ENCODE assay signal across 19 mouse cellular contexts in genomic region chr1:161868413-161868812, GRCm38 (mm10). TPM values are rescaled to one million over a fixed set of nuclear protein-coding genes. Genes with fewer than 3 reads are reported as not detected.
A peak's percentile ranks its signal among the peaks of the same experiment; 100 is the strongest.
DNase-seq lines count a peak whose midpoint lies in the region; ATAC-seq lines count a peak whose summit lies in the region.
"Had no signal": no experiment of that assay in that cellular context is flagged by ENCODE, and none has a peak within 500 bp of the region (broad histone marks: within the 10 kb centered on the region; RNA-seq: fewer than 3 reads in every experiment).

No protein-coding gene starts in this region.

- 0 out of 2 replicates have a peak overlapping the region, but pooled peaks have one; percentile 16 for H3K27ac ChIP-seq in heart, embryonic 12.5 days (ENCODE audit: poor library complexity, severe bottlenecking)
- H3K27ac ChIP-seq: embryonic facial prominence, embryonic 12.5 days; forebrain, embryonic 12.5 days; heart, adult 2 months; hindbrain, embryonic 15.5 days had no signal

- no peaks in the 10 kb centered on the region for H3K9me3 ChIP-seq in heart, embryonic 12.5 days (replicated peaks)
- H3K9me3 ChIP-seq: embryonic facial prominence, embryonic 12.5 days; forebrain, embryonic 12.5 days; hindbrain, embryonic 15.5 days had no signal

- H3K9ac ChIP-seq in heart, embryonic 12.5 days: no peak overlapping the region
- H3K9ac ChIP-seq: embryonic facial prominence, embryonic 12.5 days; forebrain, embryonic 12.5 days; hindbrain, embryonic 15.5 days had no signal

- H3K4me3 ChIP-seq in heart, embryonic 12.5 days: no peak overlapping the region
- H3K4me3 ChIP-seq: embryonic facial prominence, embryonic 12.5 days; forebrain, embryonic 12.5 days; heart, adult 2 months; hindbrain, embryonic 15.5 days had no signal

- H3K27me3 ChIP-seq in heart, embryonic 12.5 days (replicated peaks): no peaks in the 10 kb centered on the region
- H3K27me3 ChIP-seq: CH12.LX; embryonic facial prominence, embryonic 12.5 days; forebrain, embryonic 12.5 days; hindbrain, embryonic 15.5 days had no signal

- H3K36me3 ChIP-seq in heart, embryonic 12.5 days: no peaks in the 10 kb centered on the region
- H3K36me3 ChIP-seq: embryonic facial prominence, embryonic 12.5 days; forebrain, embryonic 12.5 days; hindbrain, embryonic 15.5 days had no signal

- peak; percentile 5 for DNase-seq in adrenal gland, postnatal 10 days
- no peak for DNase-seq in adrenal gland, adult 18-20 months (ENCODE audit: low spot score in 2 of 2)
- DNase-seq in heart, adult 11 months: no peak
- DNase-seq in testis, postnatal 14 days (ENCODE audit: low spot score): peak; percentile 47
- no peak for DNase-seq in testis, postnatal 10 days (ENCODE audit: low spot score)
- no peak for DNase-seq in right cerebral cortex, postnatal 4 days
- DNase-seq: cerebellum, adult 18-20 months; cerebellum, adult 9-11 months; cerebellum, postnatal 36 days; gastrocnemius, postnatal 10 days; heart, adult 2 months had no signal

- peaks cover 5% of the 10 kb centered on the region; the same call in 1 of the 2 replicates for H3K4me1 ChIP-seq in heart, embryonic 12.5 days (replicated peaks)
- H3K4me1 ChIP-seq: embryonic facial prominence, embryonic 12.5 days; forebrain, embryonic 12.5 days; hindbrain, embryonic 15.5 days had no signal

- H3K4me2 ChIP-seq in heart, embryonic 12.5 days: no peak overlapping the region
- H3K4me2 ChIP-seq: embryonic facial prominence, embryonic 12.5 days; forebrain, embryonic 12.5 days; heart, embryonic 11.5 days; hindbrain, embryonic 15.5 days had no signal

- ATAC-seq in heart, embryonic 12.5 days (ENCODE audit: insufficient number of reproducible peaks, low FRiP score): no peak
- ATAC-seq: forebrain, embryonic 16.5 days; intestine, embryonic 16.5 days had no signal

RNA-seq across cellular contexts. Expression of gene Suco, which starts 8.1 kb away (rescaled TPM):
- 10 to 100 TPM; 32.9 to 34.0 TPM for total RNA-seq in adrenal gland, postnatal 10 days (2021)
- 10 to 100 TPM; 39.1 to 44.6 TPM for total RNA-seq in adrenal gland, adult 18-20 months (2021)
- 26.2 and 28.2 TPM in 2 replicates for polyA plus RNA-seq in heart, embryonic 12.5 days (2016; fragmentation: Nextera tagmentation; extraction: Ambion mirVana)

Comparison
In these comparisons a context has a peak if more than half of its experiments do, and no peak if none do; other contexts are left out.
1. DNase-seq: peak in adrenal gland, postnatal 10 days (single experiment) and testis, postnatal 14 days (single experiment); none in adrenal gland, adult 18-20 months (0 of 2), heart, adult 11 months (single experiment), testis, postnatal 10 days (single experiment) and right cerebral cortex, postnatal 4 days (single experiment).